Mouse (Mus musculus) embryonic facial prominence, embryonic 12.5 days (tissue): ENCODE measurements at regions not wholly inside any gene's neighbourhood (a gene's known extent, or its start where the extent isn't known, plus 50 kb on each side); places are given as distances from the start of the nearest gene placed in this dataset.

ENCODE experiments used
- ATAC-seq: fragments of 200-750 bp; cut with Nextera tagmentation; 2 replicates; pipeline ENCODE4 v1.8.0; 2017; ENCODE audit not compliant: insufficient number of reproducible peaks, insufficient read depth, low FRiP score, low TSS enrichment
- H3K27ac ChIP-seq: fragments of 300-500 bp; sonication (generic); 2 replicates; pipeline ENCODE4 v1.5.1; 2016; ENCODE audit warnings: mild to moderate bottlenecking
- H3K27me3 ChIP-seq: fragments of 300-500 bp; sonication (generic); 2 replicates; pipeline ENCODE4 v1.6.1; 2016; ENCODE audit warnings: mild to moderate bottlenecking, moderate library complexity
- H3K36me3 ChIP-seq: fragments of 300-500 bp; sonication (generic); 2 replicates; pipeline ENCODE4 v1.6.1; 2016; ENCODE audit warnings: mild to moderate bottlenecking
- H3K4me1 ChIP-seq: fragments of 300-500 bp; sonication (generic); 2 replicates; pipeline ENCODE4 v1.6.1; 2016
- H3K4me2 ChIP-seq: fragments of 300-500 bp; sonication (generic); replicated peaks from 2 replicates; pipeline ENCODE4 v1.6.1; 2016; ENCODE audit warnings: mild to moderate bottlenecking, moderate library complexity
- H3K4me3 ChIP-seq: fragments of 300-500 bp; sonication (generic); 2 replicates; pipeline ENCODE4 v1.5.1; 2016; ENCODE audit warnings: mild to moderate bottlenecking
- H3K9ac ChIP-seq: fragments of 300-500 bp; sonication (generic); 2 replicates; pipeline ENCODE4 v1.6.1; 2016; ENCODE audit warnings: mild to moderate bottlenecking, moderate library complexity
- H3K9me3 ChIP-seq: fragments of 300-500 bp; sonication (generic); 2 replicates; pipeline ENCODE4 v1.6.1; 2016; ENCODE audit warnings: mild to moderate bottlenecking, moderate library complexity
- WGBS: fragments of 180-500 bp; shearing (Covaris S2); methylation state at CpG from one replicate; pipeline ENCODE4 v1.1.7; 2016; 5-methylcytosine and 5-hydroxymethylcytosine counted together

- no peaks in the 10 kb centered on the region for H3K9me3 ChIP-seq
- ATAC-seq: no peak
- H3K27me3 ChIP-seq: no peaks in the 10 kb centered on the region
- no peak overlapping the region for H3K9ac ChIP-seq
- no peak overlapping the region for H3K27ac ChIP-seq
- no peak overlapping the region for H3K4me2 ChIP-seq
- no peaks in the 10 kb centered on the region for H3K4me1 ChIP-seq
- no peaks in the 10 kb centered on the region for H3K36me3 ChIP-seq
- no peak overlapping the region for H3K4me3 ChIP-seq
- whole genome bisulfite sequencing: 82% methylated on average over 4 of the region's 4 CpGs
These were observed 623.5 kb upstream of the Gm10131 start for GRCm38 (mm10) chr8:34735006-34735405.

DNA sequence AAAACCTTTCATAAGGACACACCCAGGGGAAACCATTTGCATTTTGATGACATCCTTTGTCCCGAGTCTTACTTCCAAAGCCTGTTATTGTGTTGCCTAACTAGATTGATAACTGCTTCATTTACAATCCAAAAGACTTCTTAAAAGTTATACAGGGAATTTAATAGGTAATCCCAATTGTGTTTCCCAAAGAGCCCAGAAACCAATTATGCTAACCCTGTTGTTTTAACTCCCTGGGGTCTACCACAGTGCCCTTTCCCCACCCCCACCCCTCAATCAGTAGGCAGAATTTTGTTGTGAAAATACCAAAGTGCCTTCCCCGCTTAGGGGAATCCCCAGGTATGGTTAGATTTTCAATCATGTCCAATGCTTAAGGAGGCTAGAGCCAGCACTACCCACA, 621.3 kb upstream of the Gm10131 start:
- Histone ChIP-seq H3K9ac (no peak overlapping the region), H3K27me3 (no peaks in the 10 kb centered on the region), H3K36me3 (no peaks in the 10 kb centered on the region), H3K4me1 (no peaks in the 10 kb centered on the region), H3K4me3 (no peak overlapping the region), H3K9me3 (no peaks in the 10 kb centered on the region), H3K4me2 (no peak overlapping the region), H3K27ac (no peak overlapping the region)
- 21% methylated on average over 2 of the region's 2 CpGs for WGBS
- ATAC-seq: no peak

- H3K4me3 ChIP-seq: no peak overlapping the region
- H3K4me1 ChIP-seq: no peaks in the 10 kb centered on the region
- WGBS: 38% methylated on average over 1 of the region's 1 CpGs
- ATAC-seq: no peak
- no peaks in the 10 kb centered on the region for H3K9me3 ChIP-seq
- no peak overlapping the region for H3K4me2 ChIP-seq
- H3K9ac ChIP-seq: no peak overlapping the region
- no peaks in the 10 kb centered on the region for H3K27me3 ChIP-seq
- no peaks in the 10 kb centered on the region for H3K36me3 ChIP-seq
- no peak overlapping the region for H3K27ac ChIP-seq
These were observed 620.8 kb upstream of the Gm10131 start for GRCm38 (mm10) chr8:34732362-34732761.

DNA sequence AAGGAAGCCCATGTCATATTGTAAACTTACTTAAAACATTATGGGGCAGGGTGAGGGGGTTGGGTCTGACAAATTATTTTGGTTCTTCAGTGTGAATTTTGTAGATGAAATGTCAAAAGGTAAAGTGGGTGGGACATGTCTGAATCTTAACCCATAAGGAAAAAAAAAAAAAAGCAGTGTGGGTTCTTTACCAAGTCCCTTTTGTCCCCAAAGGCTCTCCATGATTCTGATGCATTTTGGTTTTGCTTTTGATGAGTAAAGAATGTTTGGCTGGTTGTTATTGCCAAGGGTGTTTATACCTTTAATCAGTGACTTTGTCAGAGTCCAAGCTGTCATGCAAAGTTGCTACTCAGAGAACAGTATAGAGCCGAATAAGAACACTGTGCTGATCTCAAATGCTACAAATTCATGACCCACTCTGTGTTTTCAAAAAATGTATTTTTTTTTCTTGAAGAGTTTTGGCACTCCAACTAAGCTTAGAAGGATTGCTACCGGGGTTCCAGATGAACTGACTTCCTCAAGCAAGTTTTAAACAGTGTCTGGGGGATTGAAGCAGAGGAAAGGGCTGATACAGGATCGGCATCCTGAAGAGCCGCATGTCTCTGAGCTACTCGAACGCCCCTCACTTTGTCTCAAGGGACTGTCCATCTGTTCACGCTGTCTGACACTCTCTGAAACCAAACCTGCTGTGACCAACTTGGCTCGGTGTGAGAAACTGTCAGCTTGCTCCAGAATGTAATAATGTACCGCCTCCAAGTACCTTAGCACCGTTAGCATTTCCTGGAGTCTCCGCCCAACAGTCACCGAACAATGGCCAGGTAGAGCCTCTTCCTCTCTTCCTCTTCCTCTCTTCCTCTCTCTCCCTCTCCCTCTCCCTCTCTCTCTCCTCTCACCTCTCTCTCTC, 619.8 kb upstream of the Gm10131 start:
- 0 out of 2 replicates have a peak, but pooled peaks have one; percentile 41 for ATAC-seq
- no peak overlapping the region for H3K9ac ChIP-seq
- no peak overlapping the region for H3K4me3 ChIP-seq
- no peaks in the 10 kb centered on the region for H3K9me3 ChIP-seq
- WGBS: 23% methylated on average over 12 of the region's 12 CpGs
- no peak overlapping the region; the same call in 1 of the 2 replicates for H3K4me2 ChIP-seq
- no peaks in the 10 kb centered on the region for H3K4me1 ChIP-seq
- no peaks in the 10 kb centered on the region for H3K27me3 ChIP-seq
- H3K36me3 ChIP-seq: no peaks in the 10 kb centered on the region
- H3K27ac ChIP-seq: no peak overlapping the region

DNA sequence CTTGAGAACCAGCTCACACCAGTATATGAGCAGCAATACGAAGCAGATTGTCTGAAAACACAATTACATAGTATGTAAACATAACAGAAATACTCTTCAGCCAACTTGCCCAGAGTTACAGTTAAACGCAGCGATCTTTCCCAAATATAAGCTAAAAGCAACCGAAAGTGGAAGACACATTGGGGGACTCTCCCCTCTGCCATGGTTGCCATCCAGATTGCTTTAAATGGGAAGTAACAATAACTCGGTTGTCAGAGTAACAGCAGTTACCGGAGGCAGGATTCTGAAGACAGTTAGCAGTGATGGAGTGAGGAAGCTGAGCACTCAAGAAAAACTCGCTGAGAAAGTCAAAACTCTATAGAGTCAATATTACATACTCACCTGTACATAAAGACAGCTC, 618.0 kb upstream of the Gm10131 start:
- Histone ChIP-seq H3K27me3 (no peaks in the 10 kb centered on the region), H3K9me3 (no peaks in the 10 kb centered on the region), H3K4me3 (no peak overlapping the region), H3K4me2 (no peak overlapping the region), H3K27ac (no peak overlapping the region), H3K4me1 (no peaks in the 10 kb centered on the region), H3K36me3 (no peaks in the 10 kb centered on the region), H3K9ac (no peak overlapping the region)
- WGBS: 87% methylated on average over 7 of the region's 7 CpGs
- ATAC-seq: no peak

- no peaks in the 10 kb centered on the region for H3K27me3 ChIP-seq
- H3K9ac ChIP-seq: no peak overlapping the region
- no peak overlapping the region for H3K4me2 ChIP-seq
- H3K4me1 ChIP-seq: no peaks in the 10 kb centered on the region
- ATAC-seq: no peak
- no peak overlapping the region for H3K27ac ChIP-seq
- no peaks in the 10 kb centered on the region for H3K36me3 ChIP-seq
- no peaks in the 10 kb centered on the region for H3K9me3 ChIP-seq
- H3K4me3 ChIP-seq: no peak overlapping the region
- 44% methylated on average over 8 of the region's 8 CpGs for WGBS
These were observed 616.2 kb upstream of the Gm10131 start for GRCm38 (mm10) chr8:34727699-34728098.

GRCm38 (mm10) chr8:34726145-34726767, 614.7 kb upstream of the Gm10131 start:
- no peak overlapping the region for H3K27ac ChIP-seq
- ATAC-seq: no peak
- H3K4me3 ChIP-seq: no peak overlapping the region
- WGBS: 62% methylated on average over 10 of the region's 10 CpGs
- H3K4me2 ChIP-seq: no peak overlapping the region
- H3K4me1 ChIP-seq: no peaks in the 10 kb centered on the region
- no peaks in the 10 kb centered on the region for H3K9me3 ChIP-seq
- no peaks in the 10 kb centered on the region for H3K36me3 ChIP-seq
- no peaks in the 10 kb centered on the region for H3K27me3 ChIP-seq
- H3K9ac ChIP-seq: no peak overlapping the region

- H3K36me3 ChIP-seq: no peaks in the 10 kb centered on the region
- no peaks in the 10 kb centered on the region for H3K4me1 ChIP-seq
- H3K4me3 ChIP-seq: no peak overlapping the region
- no peak overlapping the region for H3K9ac ChIP-seq
- H3K9me3 ChIP-seq: no peaks in the 10 kb centered on the region
- no peak overlapping the region for H3K4me2 ChIP-seq
- ATAC-seq: no peak
- WGBS: 66% methylated on average over 4 of the region's 4 CpGs
- H3K27me3 ChIP-seq: no peaks in the 10 kb centered on the region
- H3K27ac ChIP-seq: no peak overlapping the region
These were observed 614.0 kb upstream of the Gm10131 start for GRCm38 (mm10) chr8:34725546-34725945.

DNA sequence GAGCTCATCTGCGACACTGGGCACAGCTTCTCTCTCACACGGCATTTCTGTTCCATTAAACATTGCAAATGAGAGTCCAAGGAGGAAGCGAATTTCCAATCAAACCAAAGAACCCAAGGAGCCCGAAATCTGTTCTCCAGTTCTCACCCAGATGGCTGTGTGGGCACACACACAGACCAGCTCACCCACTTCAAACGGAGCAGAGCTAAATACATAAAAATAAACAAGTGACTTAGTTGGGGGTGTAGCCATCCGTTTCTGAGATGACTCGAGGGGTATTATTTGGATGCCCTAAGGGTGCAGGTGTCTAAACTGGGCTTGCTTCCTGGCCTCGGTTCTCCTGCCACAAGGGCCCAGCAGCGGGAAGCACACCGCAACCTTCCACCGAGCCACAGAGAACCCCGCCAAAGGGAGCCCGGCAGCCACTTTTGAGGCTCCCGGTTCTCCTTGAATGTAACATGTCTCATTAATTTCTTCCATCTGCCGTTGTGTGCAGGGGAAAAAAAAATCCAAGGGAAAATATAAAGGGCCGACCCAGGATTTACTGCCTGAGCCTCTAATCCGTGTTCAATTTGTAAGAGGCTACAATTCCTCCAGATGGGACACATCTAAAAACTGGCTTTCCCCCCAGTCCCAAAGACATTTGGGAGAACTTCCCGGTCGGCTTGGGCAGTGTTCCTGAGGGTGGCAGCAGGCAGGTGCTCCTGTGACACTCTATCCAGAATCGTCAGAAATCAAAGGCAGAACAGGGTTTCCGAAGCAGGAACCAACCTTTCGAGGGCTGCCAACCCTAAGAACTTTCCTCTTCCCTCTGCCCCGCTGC, 598.6 kb upstream of the Gm10131 start:
- ATAC-seq: no peak
- 64% methylated on average over 23 of the region's 23 CpGs for WGBS
- H3K4me1 ChIP-seq: no peaks in the 10 kb centered on the region; the same call in 1 of the 2 replicates
- H3K27ac ChIP-seq: no peak overlapping the region
- H3K4me3 ChIP-seq: no peak overlapping the region
- H3K27me3 ChIP-seq: 0 out of 2 replicates have a peak, but pooled peaks cover 3% of the 10 kb centered on the region
- no peak overlapping the region for H3K4me2 ChIP-seq
- H3K9ac ChIP-seq: no peak overlapping the region
- H3K9me3 ChIP-seq: no peaks in the 10 kb centered on the region
- H3K36me3 ChIP-seq: no peaks in the 10 kb centered on the region

GRCm38 (mm10) chr8:34709316-34709715, 597.8 kb upstream of the Gm10131 start:
- 58% methylated on average over 11 of the region's 11 CpGs for WGBS
- Histone ChIP-seq H3K4me2 (no peak overlapping the region), H3K4me1 (no peaks in the 10 kb centered on the region; the same call in 1 of the 2 replicates), H3K9me3 (no peaks in the 10 kb centered on the region), H3K27me3 (0 out of 2 replicates have a peak, but pooled peaks cover 3% of the 10 kb centered on the region), H3K27ac (no peak overlapping the region), H3K9ac (no peak overlapping the region), H3K36me3 (no peaks in the 10 kb centered on the region), H3K4me3 (no peak overlapping the region)
- no peak for ATAC-seq

DNA sequence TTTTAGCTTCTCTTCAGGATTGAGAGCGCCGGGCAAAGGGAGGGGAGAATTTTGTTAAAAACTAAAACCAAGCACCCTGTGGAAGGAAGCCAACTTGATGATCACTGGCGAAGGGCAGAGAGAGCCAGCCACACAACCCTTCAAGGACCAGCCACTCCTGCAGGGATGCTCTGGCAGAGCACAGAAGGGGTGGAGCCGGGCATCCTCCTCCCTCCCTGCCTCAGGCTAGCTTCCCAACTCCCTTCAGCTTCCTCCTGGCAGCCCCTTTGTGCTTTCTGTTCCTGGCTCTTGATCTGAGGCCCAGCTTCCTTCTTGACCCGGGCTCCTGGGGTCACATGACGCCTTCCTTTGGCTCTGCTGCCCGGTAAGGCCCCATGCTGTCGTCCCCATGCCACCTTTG, 591.8 kb upstream of the Gm10131 start:
- Histone ChIP-seq H3K9me3 (no peaks in the 10 kb centered on the region), H3K27ac (no peak overlapping the region), H3K36me3 (no peaks in the 10 kb centered on the region), H3K4me3 (no peak overlapping the region), H3K4me1 (no peaks in the 10 kb centered on the region), H3K27me3 (no peaks in the 10 kb centered on the region), H3K9ac (no peak overlapping the region), H3K4me2 (no peak overlapping the region)
- no peak for ATAC-seq
- 15% methylated on average over 8 of the region's 8 CpGs for WGBS
